Mouse (Mus musculus) G1E-ER4 (cell line): ENCODE data around the gene St7. TPM values are rescaled to one million over a fixed set of nuclear protein-coding genes. Genes with fewer than 3 reads are reported as not detected.

Experiments
- GATA1 ChIP-seq: IDR thresholded peaks from one replicate; pipeline ENCODE4 v1.8.0; 2012; ENCODE audit warnings: low read length, inconsistent platforms
- polyA plus RNA-seq: library from polyadenylated mRNA; stranded (reverse); fragments of >175 nt; gene quantifications from 2 replicates; pipeline ENCODE4 v1.2.3, GENCODE M21; 2012

St7 gene
- polyA plus RNA-seq, 1 experiment = 5.5 TPM

GRCm38 (mm10) chr6:17823614-17824013 lies 130.9 kb downstream of the St7 start:
- TF ChIP-seq GATA1 = no peak

GRCm38 (mm10) chr6:17824735-17825134 lies 132.0 kb downstream of the St7 start:
- no peak for TF ChIP-seq GATA1

DNA sequence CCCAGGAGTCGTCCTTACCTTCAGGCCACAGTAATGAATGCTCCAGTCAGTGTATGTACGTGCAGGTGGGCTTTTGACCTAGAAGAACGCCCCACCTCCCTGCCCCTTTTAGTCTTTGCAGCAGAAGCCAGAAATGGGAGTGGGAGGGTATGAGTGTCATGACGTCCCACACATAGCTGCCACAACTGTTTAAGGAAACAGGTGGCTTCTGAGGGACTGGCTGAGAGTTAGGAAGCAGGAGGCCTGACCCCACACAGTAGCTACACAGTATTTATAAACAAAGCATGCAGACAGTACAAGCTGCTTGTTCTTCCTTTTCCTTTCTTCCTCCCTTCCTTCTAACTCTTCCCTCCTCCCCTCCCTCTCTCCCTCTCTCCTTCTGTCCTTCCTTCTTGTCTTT lies 135.6 kb downstream of the St7 start:
- no peak for TF ChIP-seq GATA1

- no peak for TF ChIP-seq GATA1
Observed at GRCm38 (mm10) chr6:17829981-17830380, 137.2 kb downstream of the St7 start.

GRCm38 (mm10) chr6:17834493-17834892 lies 141.8 kb downstream of the St7 start:
- no peak for TF ChIP-seq GATA1

GRCm38 (mm10) chr6:17835693-17836092 lies 143.0 kb downstream of the St7 start:
- TF ChIP-seq GATA1 = no peak

- no peak for TF ChIP-seq GATA1
Observed at GRCm38 (mm10) chr6:17837676-17838075, 144.9 kb downstream of the St7 start.

DNA sequence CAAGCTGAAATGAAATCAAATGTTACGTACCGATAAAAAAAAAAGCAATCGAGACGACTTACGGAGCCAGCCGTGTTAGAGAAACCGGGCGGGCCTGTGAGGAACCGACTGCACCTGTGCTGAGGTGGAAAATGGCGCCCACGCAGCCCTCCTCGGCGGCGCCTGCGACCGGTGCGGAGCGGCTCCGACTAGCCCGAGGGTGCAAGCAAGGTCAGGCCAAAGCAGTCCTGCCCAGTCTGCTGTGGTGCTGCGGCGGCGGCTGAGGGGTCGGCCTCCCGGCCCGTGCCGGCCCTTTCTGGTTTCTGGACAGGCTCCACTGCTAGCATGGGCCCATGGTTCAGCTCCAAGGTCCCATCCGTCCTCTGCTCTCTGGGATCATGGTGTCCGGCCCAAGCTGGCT lies 147.7 kb downstream of the St7 start:
- TF ChIP-seq GATA1 = no peak

GRCm38 (mm10) chr6:17842759-17843158 lies 150.0 kb downstream of the St7 start:
- no peak for TF ChIP-seq GATA1

DNA sequence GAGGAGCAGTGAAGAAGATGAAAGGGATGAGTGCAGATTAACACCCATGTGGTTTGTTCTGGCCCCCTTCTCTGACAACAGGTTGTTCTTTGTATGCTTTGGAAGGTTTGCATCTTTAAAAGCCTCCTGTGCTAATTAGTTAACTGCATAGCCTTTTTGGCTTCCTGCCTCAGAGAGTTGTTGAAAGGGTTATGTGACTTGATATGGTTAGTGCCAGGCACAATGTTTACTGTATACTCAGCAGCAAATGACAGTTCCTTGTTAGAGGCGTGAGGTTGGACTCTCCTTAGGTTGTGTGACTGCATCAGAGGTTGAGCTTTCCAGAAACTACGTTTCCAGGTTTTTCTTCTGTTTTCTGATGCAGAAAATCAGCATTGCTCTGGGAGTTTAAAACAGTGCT lies 158.6 kb downstream of the St7 start:
- no peak for TF ChIP-seq GATA1

DNA sequence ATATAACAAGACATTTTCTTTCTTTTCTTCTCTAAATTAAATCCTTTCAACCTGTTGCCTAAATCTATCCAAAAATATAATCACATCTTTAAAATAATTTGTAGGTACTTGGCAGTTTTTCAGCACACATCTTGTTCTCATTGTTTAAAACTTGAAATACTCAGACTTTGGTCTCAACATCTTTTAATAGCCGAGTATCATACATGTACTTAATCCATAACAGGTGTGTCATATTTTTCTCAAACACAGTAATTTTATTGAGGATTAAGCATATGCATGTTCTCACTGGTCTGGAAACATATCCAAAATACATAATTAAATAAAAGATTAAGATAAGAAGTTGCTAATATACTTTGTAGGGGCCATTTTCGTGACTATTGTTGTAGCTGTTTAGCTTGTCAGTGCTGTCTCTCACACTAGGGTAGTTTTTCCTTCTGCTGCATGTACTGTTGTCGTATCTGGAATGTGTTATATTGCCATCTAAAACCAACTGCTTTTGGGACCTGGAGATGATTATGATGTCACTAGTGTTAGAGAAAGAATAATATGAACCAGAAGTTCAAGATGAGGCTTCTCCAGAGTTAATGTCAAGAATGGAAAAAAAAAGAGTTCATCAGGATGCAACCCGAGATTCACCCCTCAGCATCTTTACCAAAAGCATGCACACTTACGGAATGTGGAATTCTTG lies 161.0 kb downstream of the St7 start:
- no peak for TF ChIP-seq GATA1

DNA sequence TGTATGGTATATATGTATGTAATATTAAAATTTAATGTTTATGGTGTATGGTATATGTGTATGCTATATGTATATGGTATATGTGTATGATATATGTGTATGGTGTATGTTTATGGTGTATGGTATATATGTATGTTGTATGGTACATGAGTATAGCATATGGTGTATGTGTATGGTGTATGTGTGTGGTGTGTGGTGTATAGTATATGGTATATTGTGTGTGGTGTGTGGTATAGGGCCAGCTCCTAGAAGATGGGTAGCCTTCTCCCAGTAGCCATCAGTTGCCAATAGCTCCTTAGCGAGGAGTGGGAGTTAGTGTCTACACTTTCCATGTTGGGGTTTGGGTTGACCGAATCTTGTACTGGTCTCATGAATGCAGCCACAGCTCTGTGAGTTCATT lies 162.9 kb downstream of the St7 start:
- TF ChIP-seq GATA1 = no peak

DNA sequence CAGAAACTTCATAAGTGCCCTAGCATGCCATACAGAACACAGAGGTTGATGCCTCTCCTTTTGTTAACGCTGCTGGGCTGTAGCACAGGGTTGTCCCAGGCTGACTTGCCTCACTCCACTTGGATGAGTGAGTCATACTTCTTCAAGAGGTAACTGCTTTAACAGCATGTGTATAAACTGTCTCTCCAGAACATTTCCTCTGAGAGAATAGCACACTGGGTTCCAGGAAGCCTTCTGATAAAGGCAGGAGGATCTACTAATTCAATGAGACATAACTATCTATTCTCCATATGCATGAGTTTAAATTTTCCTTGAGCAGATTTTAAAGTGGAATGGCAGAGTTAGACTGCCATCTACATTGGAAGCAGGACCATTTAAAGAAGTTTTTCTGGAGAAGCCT lies 166.8 kb downstream of the St7 start:
- TF ChIP-seq GATA1 = no peak

- TF ChIP-seq GATA1 = no peak
Observed at GRCm38 (mm10) chr6:17860463-17860862, 167.7 kb downstream of the St7 start.

DNA sequence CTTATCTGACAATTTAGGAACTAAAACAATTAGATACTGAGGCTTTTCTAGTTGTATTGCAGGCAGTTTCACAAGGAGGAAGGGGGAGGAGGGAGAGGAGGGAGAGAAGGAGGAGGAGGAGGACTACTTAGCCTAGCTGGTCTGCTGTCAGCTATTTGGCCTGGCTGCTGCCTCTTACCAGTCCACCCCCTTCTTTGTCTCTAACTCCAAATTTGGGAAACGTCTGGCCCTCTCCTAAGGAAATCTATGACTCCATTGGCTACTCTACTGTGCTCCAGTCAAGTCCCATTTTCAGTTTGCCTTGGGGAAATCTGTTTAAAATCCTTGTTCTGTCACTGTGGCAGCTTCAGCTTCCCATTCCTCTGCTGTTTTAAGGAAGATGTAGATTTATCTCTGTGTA lies 175.1 kb downstream of the St7 start:
- TF ChIP-seq GATA1 = no peak

DNA sequence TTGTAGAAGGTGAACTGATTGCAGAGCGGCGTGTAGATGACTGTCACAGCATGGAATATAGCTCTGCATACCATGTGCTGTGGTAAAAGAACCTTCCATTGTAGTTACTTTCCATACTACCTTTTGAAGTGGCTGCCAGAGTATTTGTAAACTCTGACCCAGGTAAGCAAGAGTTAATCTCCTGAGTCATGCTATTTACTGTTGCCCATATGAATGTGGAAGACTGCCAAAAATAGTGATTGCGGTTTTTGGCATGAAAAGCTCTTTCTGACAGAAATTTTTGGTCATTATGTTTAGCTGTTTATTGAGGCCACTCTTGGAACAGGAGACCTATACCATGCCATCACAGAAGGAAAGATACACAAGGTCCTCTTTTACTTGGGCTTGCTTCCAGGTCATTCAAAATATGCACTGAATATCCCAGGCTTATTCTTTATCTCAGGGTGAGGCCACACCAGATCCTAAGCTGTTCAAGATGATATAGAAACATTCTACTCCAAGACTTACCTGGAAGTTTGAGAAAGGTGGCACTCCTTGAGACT lies 179.2 kb downstream of the St7 start:
- TF ChIP-seq GATA1 = no peak

DNA sequence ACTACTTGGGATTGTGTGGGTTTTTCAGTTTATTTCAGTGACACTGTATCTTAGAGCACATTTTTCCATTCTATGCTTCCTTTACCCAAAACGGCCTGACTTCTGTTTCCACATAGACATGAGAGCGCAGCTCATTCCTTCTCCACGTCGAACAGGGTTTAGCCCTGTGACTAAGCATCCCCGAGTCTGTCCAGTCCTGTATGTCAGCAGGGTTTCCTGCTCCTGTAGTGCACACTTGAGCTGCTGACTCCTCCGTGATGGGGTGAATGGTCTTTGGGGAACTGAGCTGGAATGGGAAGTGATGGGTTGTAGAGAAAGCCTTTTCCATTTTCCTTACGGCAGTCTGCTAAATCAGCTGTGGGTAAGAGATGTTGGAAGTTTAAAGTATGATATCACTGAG lies 182.9 kb downstream of the St7 start:
- no peak for TF ChIP-seq GATA1

DNA sequence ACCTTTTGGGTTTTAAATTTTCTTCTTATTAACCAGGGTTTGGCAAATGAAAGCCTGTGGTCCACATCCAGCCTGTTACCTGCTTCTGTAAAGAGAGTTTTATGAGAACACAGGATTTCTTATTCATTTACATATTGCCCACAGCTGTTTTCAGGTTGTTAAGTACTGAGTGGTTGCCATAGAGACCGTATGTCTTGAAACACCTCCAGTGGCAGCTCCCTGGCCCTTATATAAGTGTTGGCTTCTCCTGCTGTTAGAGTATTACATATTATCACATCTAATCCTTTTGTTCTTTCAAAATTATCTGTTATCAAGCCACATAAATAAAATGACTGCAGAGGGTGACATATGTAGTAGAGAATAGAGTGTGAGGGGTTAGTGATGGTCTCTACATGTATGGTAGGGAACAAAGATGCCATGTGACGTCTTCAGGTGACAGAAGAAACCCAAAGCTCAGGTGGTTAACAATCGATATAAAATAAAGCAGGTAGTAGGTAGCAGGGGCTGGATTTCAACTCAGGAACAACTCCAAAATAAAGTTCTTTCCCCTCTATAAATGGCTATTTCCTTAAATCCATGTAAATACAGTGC lies 183.4 kb downstream of the St7 start:
- TF ChIP-seq GATA1 = no peak
